Mouse (Mus musculus) spleen, adult 2 months (tissue): Measurements from ENCODE around the gene Aldh1l1.

ENCODE experiments used
- CTCF ChIP-seq: fragments of 200-500 bp; IDR thresholded peaks from 2 replicates; pipeline ENCODE4 v1.5.1; 2011; ENCODE audit warnings: mild to moderate bottlenecking, inconsistent platforms; ENCODE audit not compliant: insufficient read depth, insufficient read length, insufficient replicate concordance; ENCODE audit errors: extremely low read depth
- POLR2A ChIP-seq: fragments of 200-500 bp; IDR thresholded peaks from 2 replicates; pipeline ENCODE4 v1.6.1; 2011; ENCODE audit warnings: low read depth, low read length, inconsistent platforms

DNA sequence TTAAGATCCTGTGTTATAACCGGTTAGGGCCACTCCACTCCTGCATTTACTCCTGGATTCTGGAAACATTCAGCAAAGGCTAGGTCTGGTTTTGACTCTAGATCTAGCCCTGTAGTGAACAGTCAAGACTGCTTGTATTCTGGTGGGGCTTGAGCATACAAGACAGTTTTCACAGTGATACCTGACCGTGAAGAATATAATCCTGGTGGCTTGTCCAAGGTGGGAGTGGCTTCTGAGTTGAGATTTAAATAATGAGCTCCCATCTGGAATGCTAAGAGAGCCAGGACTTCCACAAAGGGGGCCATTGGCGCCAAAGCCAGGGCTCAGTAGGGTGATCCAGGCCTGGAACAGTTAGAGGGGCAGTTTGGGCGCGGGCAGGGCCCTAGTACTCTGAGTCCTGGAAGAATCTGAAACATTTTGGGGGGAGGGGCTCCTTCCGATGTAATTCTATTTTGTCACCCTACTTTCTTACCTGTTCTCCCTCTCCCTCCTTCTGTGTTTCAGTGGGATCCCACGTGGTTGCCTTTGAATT lies 22.3 kb upstream of the Aldh1l1 start:
- no peak for TF ChIP-seq CTCF
- no peak for TF ChIP-seq POLR2A
